Mouse (Mus musculus) C2C12 (cell line): Measurements from ENCODE around the gene Cd8b1. TPM values are rescaled to one million over a fixed set of nuclear protein-coding genes. Genes with fewer than 3 reads are reported as not detected.

Experiments
- H3K27me3 ChIP-seq: one replicate; pipeline ENCODE4 v1.6.1; 2011; ENCODE audit not compliant: control insufficient read depth, insufficient read depth, insufficient read length
- H3K36me3 ChIP-seq: one replicate; pipeline ENCODE4 v1.6.1; 2011; ENCODE audit not compliant: control insufficient read depth, insufficient read depth
- H3K4me3 ChIP-seq: one replicate; pipeline ENCODE4 v1.5.1; 2011; ENCODE audit warnings: mild to moderate bottlenecking, control low read depth; ENCODE audit not compliant: poor library complexity, insufficient read depth, severe bottlenecking
- H3K79me2 ChIP-seq: one replicate; pipeline ENCODE4 v1.6.1; 2011; ENCODE audit not compliant: control insufficient read depth, insufficient read depth
- H3K79me3 ChIP-seq: one replicate; pipeline ENCODE4 v1.6.1; 2011; ENCODE audit warnings: low read depth, control low read depth
- H3ac ChIP-seq: one replicate; pipeline ENCODE3; 2011; ENCODE audit warnings: low read depth; ENCODE audit not compliant: control insufficient read depth, insufficient read length
- MYOD1 ChIP-seq: IDR thresholded peaks from one replicate; pipeline ENCODE4 v1.6.1; 2011; ENCODE audit warnings: low read depth; ENCODE audit not compliant: control insufficient read depth, insufficient read length
- USF1 ChIP-seq: IDR thresholded peaks from one replicate; pipeline ENCODE4 v1.6.1; 2011; ENCODE audit warnings: low read depth, mild to moderate bottlenecking, control low read depth, moderate library complexity
- polyA plus RNA-seq: library from polyadenylated mRNA; unstranded; fragments of >200 nt; fragmentation: generic; extraction: Trizol; gene quantifications from one replicate; pipeline ENCODE4 v1.2.1, GENCODE M21; 2012; ENCODE audit warnings: missing spikeins

The Cd8b1 gene
- polyA plus RNA-seq, 1 experiment, result not detected

DNA sequence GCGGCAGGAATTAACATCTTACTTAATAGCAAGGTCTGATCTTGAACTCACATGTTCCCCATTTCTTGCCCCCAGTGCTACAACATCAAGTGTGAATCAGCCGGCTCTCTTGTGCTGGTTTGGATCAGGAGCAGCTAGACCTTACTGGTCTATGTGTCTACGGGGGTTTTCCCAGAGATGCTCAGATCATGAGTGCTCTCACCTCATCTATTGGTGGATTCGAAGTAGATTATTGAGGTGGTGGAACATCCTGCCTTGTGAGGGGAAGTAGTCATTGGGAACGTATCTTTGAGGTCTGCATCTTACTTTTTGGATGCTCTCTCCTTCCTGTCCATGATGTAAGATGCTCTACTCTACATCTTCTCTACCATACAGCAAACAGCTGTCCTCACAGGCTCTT lies 59.1 kb downstream of the Cd8b1 start:
- Histone ChIP-seq H3K4me3 (no peak overlapping the region), H3K79me3 (no peaks in the 10 kb centered on the region), H3K36me3 (no peaks in the 10 kb centered on the region), H3K79me2 (no peaks in the 10 kb centered on the region), H3K27me3 (no peaks in the 10 kb centered on the region), H3ac (no peak overlapping the region)
- TF ChIP-seq MYOD1 (no peak), USF1 (no peak)

Other genes with a start within 250 kb of the Cd8b1 start
- gene Thnsl2, start 178.3 kb upstream of the Cd8b1 start, polyA plus RNA-seq, result not detected
- not detected for gene Fabp1, start 123.0 kb upstream of the Cd8b1 start, polyA plus RNA-seq
- gene Krcc1, start 51.1 kb upstream of the Cd8b1 start, polyA plus RNA-seq, result 11.5 TPM
- gene Smyd1, start 555 bp upstream of the Cd8b1 start, polyA plus RNA-seq, result 7.1 TPM
- not detected for gene Cd8a, start 50.6 kb downstream of the Cd8b1 start, polyA plus RNA-seq
- gene Rmnd5a, start 117.8 kb downstream of the Cd8b1 start, polyA plus RNA-seq, result 4.0 TPM
- gene Rnf103, start 171.1 kb downstream of the Cd8b1 start, polyA plus RNA-seq, result 4.5 TPM
- gene Chmp3, start 221.0 kb downstream of the Cd8b1 start, polyA plus RNA-seq, result 51.7 TPM